In the genomic region with DNA sequence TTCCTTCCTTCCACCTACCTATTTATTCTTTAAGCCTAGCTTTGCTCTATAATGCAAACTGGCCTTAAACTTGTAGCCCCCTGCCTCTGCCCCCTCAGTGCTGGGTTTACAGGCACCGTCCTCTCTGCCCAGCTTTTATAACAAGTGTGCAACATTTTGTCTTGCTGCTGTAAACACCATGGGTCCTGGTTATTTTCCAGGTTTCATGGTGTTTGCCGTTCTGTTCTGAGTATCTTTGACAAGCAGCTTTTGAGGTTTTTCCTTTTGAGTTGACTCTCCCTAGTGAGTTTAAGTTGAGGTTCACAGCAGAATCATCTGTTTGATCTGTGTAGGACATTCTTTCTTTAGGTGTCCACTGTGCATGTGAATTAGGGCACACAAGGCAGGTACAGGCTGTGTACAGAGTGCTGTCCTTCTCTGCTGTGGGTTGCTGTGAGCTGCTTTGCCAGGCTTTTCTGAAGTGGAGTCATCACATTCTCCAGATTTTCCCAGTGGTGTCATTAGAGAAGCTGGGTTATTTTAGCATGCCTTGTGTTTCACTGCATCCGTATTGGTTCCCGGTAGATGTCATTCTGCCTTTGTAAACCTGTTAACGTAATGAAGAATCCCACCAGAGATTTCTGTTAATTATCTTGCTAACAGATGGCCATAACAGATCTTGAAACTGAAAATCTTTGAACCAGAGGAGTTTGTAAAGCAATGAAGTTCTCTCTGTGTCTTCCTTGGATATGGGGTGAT, we compare ENCODE assay signal across 10 mouse cellular contexts. TPM values are rescaled to one million over a fixed set of nuclear protein-coding genes. Genes with fewer than 3 reads are reported as not detected.
A peak's percentile ranks its signal among the peaks of the same experiment; 100 is the strongest.
DNase-seq lines count a peak whose midpoint lies in the region; ATAC-seq and TF ChIP-seq lines count a peak whose summit lies in the region.
"Had no signal": no experiment of that assay in that cellular context is flagged by ENCODE, and none has a peak within 500 bp of the region (broad histone marks: within the 10 kb centered on the region; RNA-seq: fewer than 3 reads in every experiment).

No protein-coding gene starts in this region.

- DNase-seq in heart, embryonic 10.5 days (ENCODE audit: low spot score): no peak
- no peak for DNase-seq in heart, postnatal 4 days
- DNase-seq in brain, adult 2 months (ENCODE audit: low read depth, low spot score): peak; percentile 59
- DNase-seq in brain, embryonic 14.5 days (ENCODE audit: low read depth): peak; percentile 66
- DNase-seq in stomach, postnatal 0 days (ENCODE audit: low spot score): no peak

- no peak overlapping the region for H3K4me3 ChIP-seq in heart, embryonic 10.5 days
- H3K4me3 ChIP-seq in hindbrain, embryonic 15.5 days: no peak overlapping the region
- H3K4me3 ChIP-seq in hindbrain, embryonic 12.5 days: no peak overlapping the region
- H3K4me3 ChIP-seq in stomach, postnatal 0 days (ENCODE audit: low read depth, low read length): no peak overlapping the region
- H3K4me3 ChIP-seq: left cerebral cortex, adult 2 months; limb, embryonic 13.5 days had no signal

- ATAC-seq in hindbrain, embryonic 15.5 days (ENCODE audit: low FRiP score, low read depth): no peak
- no peak for ATAC-seq in hindbrain, embryonic 12.5 days (ENCODE audit: low FRiP score)
- no peak for ATAC-seq in stomach, postnatal 0 days (ENCODE audit: low FRiP score, low TSS enrichment)
- ATAC-seq: liver, postnatal 0 days had no signal

- H3K36me3 ChIP-seq in heart, embryonic 10.5 days: peaks cover 6% of the 10 kb centered on the region
- no peaks in the 10 kb centered on the region for H3K36me3 ChIP-seq in hindbrain, embryonic 15.5 days
- peaks cover 3% of the 10 kb centered on the region for H3K36me3 ChIP-seq in hindbrain, embryonic 12.5 days
- H3K36me3 ChIP-seq in stomach, postnatal 0 days (ENCODE audit: control insufficient read depth, insufficient read depth, low read length): no peaks in the 10 kb centered on the region

- no peak for TF ChIP-seq EP300 in stomach, postnatal 0 days (optimal IDR thresholded peaks at IDR 0.05)

- H3K9ac ChIP-seq in hindbrain, embryonic 15.5 days: no peak overlapping the region
- H3K9ac ChIP-seq in hindbrain, embryonic 12.5 days: no peak overlapping the region
- no peak overlapping the region for H3K9ac ChIP-seq in stomach, postnatal 0 days (ENCODE audit: low read length)
- H3K9ac ChIP-seq: limb, embryonic 13.5 days; liver, postnatal 0 days had no signal

- H3K4me2 ChIP-seq in hindbrain, embryonic 15.5 days: no peak overlapping the region
- no peak overlapping the region for H3K4me2 ChIP-seq in hindbrain, embryonic 12.5 days (replicated peaks)
- no peak overlapping the region for H3K4me2 ChIP-seq in stomach, postnatal 0 days (replicated peaks; ENCODE audit: low read depth)
- H3K4me2 ChIP-seq: limb, embryonic 13.5 days had no signal

- H3K27me3 ChIP-seq in heart, embryonic 10.5 days (ENCODE audit: insufficient read depth, poor library complexity, severe bottlenecking): no peaks in the 10 kb centered on the region
- H3K27me3 ChIP-seq in hindbrain, embryonic 15.5 days: no peaks in the 10 kb centered on the region
- no peaks in the 10 kb centered on the region for H3K27me3 ChIP-seq in hindbrain, embryonic 12.5 days
- no peaks in the 10 kb centered on the region for H3K27me3 ChIP-seq in stomach, postnatal 0 days (ENCODE audit: control insufficient read depth, insufficient read depth, low read length)
- H3K27me3 ChIP-seq: limb, embryonic 13.5 days had no signal

- H3K9me3 ChIP-seq in heart, embryonic 10.5 days: no peaks in the 10 kb centered on the region
- no peaks in the 10 kb centered on the region for H3K9me3 ChIP-seq in hindbrain, embryonic 15.5 days
- H3K9me3 ChIP-seq in hindbrain, embryonic 12.5 days (replicated peaks): no peaks in the 10 kb centered on the region
- H3K9me3 ChIP-seq in stomach, postnatal 0 days (ENCODE audit: control insufficient read depth, low read length): no peaks in the 10 kb centered on the region

- no peak for TF ChIP-seq CTCF in brain, embryonic 14.5 days (IDR thresholded peaks at IDR 0.05; ENCODE audit: borderline replicate concordance, extremely low read depth, insufficient read depth, insufficient read length)
- TF ChIP-seq CTCF in stomach, postnatal 0 days (IDR thresholded peaks at IDR 0.05; ENCODE audit: low read depth): no peak

- no peak for TF ChIP-seq POLR2A in brain, embryonic 14.5 days (IDR thresholded peaks at IDR 0.05; ENCODE audit: borderline replicate concordance, extremely low read depth, insufficient read depth, insufficient read length, poor library complexity, severe bottlenecking)

- 81% methylated on average over 5 of the region's 5 CpGs for WGBS in heart, embryonic 10.5 days
- 55% methylated on average over 5 of the region's 5 CpGs for WGBS in hindbrain, embryonic 15.5 days
- 79% methylated on average over 5 of the region's 5 CpGs for WGBS in hindbrain, embryonic 12.5 days
- WGBS in stomach, postnatal 0 days: 86% methylated on average over 5 of the region's 5 CpGs

- peaks cover 8% of the 10 kb centered on the region; the same call in 1 of the 2 replicates for H3K4me1 ChIP-seq in heart, embryonic 10.5 days
- peaks cover 12% of the 10 kb centered on the region for H3K4me1 ChIP-seq in hindbrain, embryonic 15.5 days (replicated peaks)
- H3K4me1 ChIP-seq in hindbrain, embryonic 12.5 days: no peaks in the 10 kb centered on the region
- H3K4me1 ChIP-seq in stomach, postnatal 0 days (replicated peaks; ENCODE audit: control insufficient read depth, insufficient read depth): no peaks in the 10 kb centered on the region

- peak overlapping the region; percentile 32; the same call in 1 of the 2 replicates for H3K27ac ChIP-seq in heart, embryonic 10.5 days
- H3K27ac ChIP-seq in hindbrain, embryonic 15.5 days (replicated peaks): peak overlapping the region; percentile 52; the same call in 1 of the 2 replicates
- H3K27ac ChIP-seq in hindbrain, embryonic 12.5 days: no peak overlapping the region
- H3K27ac ChIP-seq in stomach, postnatal 0 days (replicated peaks): no peak overlapping the region
- H3K27ac ChIP-seq: left cerebral cortex, adult 2 months; limb, embryonic 13.5 days had no signal

RNA-seq across cellular contexts. Expression of a gene that starts 45.4 kb away (rescaled TPM):
- polyA plus RNA-seq in heart, embryonic 10.5 days (2016; fragmentation: Nextera tagmentation; extraction: Ambion mirVana): 5.2 and 8.1 TPM in 2 replicates
- total RNA-seq in heart, postnatal 4 days (2021): 10 to 100 TPM; 10.3 to 12.9 TPM
- 18.3 TPM in 2 replicates for polyA plus RNA-seq in hindbrain, embryonic 15.5 days (2015; fragmentation: Nextera tagmentation; extraction: Ambion mirVana)
- polyA plus RNA-seq in hindbrain, embryonic 12.5 days (2016; fragmentation: Nextera tagmentation; extraction: Ambion mirVana): 14.7 and 17.3 TPM in 2 replicates
- polyA plus RNA-seq in brain, embryonic 14.5 days (2012; rRNA removed): 9.3 and 16.0 TPM in 2 replicates
- polyA plus RNA-seq in stomach, postnatal 0 days (2015; fragmentation: Nextera tagmentation; extraction: Ambion mirVana): 3.0 and 3.5 TPM in 2 replicates

RNA-seq across cellular contexts. Expression of a gene that starts 49.7 kb away (rescaled TPM):
- polyA plus RNA-seq in heart, embryonic 10.5 days (2016; fragmentation: Nextera tagmentation; extraction: Ambion mirVana): 56.9 and 57.5 TPM in 2 replicates
- 10 to 100 TPM; 19.7 to 22.7 TPM for total RNA-seq in heart, postnatal 4 days (2021)
- 53.3 and 53.8 TPM in 2 replicates for polyA plus RNA-seq in hindbrain, embryonic 15.5 days (2015; fragmentation: Nextera tagmentation; extraction: Ambion mirVana)
- polyA plus RNA-seq in hindbrain, embryonic 12.5 days (2016; fragmentation: Nextera tagmentation; extraction: Ambion mirVana): 78.4 and 80.1 TPM in 2 replicates
- 31.3 and 32.8 TPM in 2 replicates for polyA plus RNA-seq in brain, embryonic 14.5 days (2012; rRNA removed)
- 22.2 and 23.5 TPM in 2 replicates for polyA plus RNA-seq in stomach, postnatal 0 days (2015; fragmentation: Nextera tagmentation; extraction: Ambion mirVana)

Comparison
In these comparisons a context has a peak if more than half of its experiments do, and no peak if none do; other contexts are left out.
1. H3K27ac ChIP-seq: peak in heart, embryonic 10.5 days (single experiment) and hindbrain, embryonic 15.5 days (single experiment); none in hindbrain, embryonic 12.5 days (single experiment) and stomach, postnatal 0 days (single experiment).
2. DNase-seq: peak in brain, adult 2 months (single experiment) and brain, embryonic 14.5 days (single experiment); none in heart, embryonic 10.5 days (single experiment), heart, postnatal 4 days (single experiment) and stomach, postnatal 0 days (single experiment).